Mouse (Mus musculus): ENCODE data around the gene Myh1. TPM values are rescaled to one million over a fixed set of nuclear protein-coding genes. Genes with fewer than 3 reads are reported as not detected.

The Myh1 gene
- total RNA-seq, 2 experiments from 2014 or later: 0.32 to 0.54 TPM

- DNase-seq (ENCODE audit: low spot score in 2 of 2): peak; percentile 22 to 30
Observed at GRCm38 (mm10) chr11:67229166-67229565, 29.3 kb downstream of the Myh1 start.

DNA sequence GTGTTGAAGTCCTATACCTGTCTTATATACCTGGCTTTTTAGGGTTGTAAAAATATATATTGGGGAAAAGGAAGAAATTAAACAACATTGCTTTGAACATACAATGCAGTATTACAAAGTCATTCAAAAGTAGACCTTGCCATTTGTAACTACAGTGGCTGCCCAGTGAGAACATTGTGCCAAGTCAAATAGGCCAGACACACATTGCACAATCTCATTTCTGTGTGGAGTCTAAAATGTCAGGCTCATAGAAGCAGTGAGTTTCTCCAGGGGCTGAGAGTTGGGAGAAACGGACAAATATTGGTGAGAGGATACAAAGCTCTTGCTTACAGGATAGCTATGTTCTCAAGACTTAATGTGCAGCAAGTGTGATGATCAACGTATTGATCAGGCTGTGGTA, 30.1 kb downstream of the Myh1 start:
- DNase-seq (ENCODE audit: low spot score in 2 of 2): no peak
- intact Hi-C loops (cut with DNase I): loop anchor here (2.0 kb wide), 1 partner anchor 105 kb away; no protein-coding TSS in a partner anchor

More at GRCm38 (mm10) chr11:67229166-67229565, 29.3 kb downstream of the Myh1 start:
- intact Hi-C loops (cut with DNase I): loop anchor here (2.0 kb wide), 1 partner anchor 104 kb away; no protein-coding TSS in a partner anchor

DNA sequence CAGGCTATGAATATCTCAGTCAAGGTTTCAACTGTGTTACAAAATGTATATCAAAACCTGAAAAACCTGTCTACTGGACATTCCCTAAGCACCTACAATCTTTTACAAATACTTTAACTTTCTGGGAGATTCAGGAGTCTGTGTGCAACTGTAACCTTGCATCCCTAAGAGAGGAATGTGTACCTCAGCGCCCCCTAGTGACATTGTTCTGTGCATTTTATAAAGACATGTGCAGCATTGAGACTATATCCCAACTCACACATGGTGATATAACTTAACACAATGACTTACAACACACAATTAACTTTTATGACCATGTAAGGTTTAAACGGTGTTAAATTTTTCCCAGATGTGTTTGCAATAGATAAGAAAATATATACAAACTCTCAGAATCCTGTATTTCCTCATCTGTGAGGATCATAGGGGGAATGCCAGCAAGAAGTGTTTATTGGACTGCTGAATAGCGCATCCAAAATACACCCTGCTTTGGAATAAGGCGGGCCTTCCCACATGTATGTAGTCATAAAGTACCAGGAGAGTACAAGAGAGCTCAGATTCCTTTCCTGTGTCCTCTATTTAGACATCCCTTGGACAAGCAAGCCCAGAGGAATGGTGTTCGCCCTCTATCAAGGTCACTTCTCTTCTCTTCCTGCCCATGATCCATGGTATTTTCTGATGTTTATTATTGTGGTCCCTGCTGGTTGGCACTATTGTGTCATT, 35.9 kb downstream of the Myh1 start:
- intact Hi-C loops (cut with DNase I): loop anchor here (1.0 kb wide), 1 partner anchor 123 kb away; no protein-coding TSS in a partner anchor
- DNase-seq (ENCODE audit: low spot score in 2 of 2): no peak

- intact Hi-C loops (cut with DNase I): no loop called here
- DNase-seq (ENCODE audit: low spot score in 2 of 2): no peak
Observed at GRCm38 (mm10) chr11:67236799-67237198, 36.9 kb downstream of the Myh1 start.

GRCm38 (mm10) chr11:67237481-67238079, 37.7 kb downstream of the Myh1 start, which contains the start of gene Myh4:
Gene Myh4, plus strand, starts transcription at chr11:67238029.
- no peak for DNase-seq (ENCODE audit: low spot score in 2 of 2)
- intact Hi-C loops (cut with DNase I): no loop called here

GRCm38 (mm10) chr11:67241051-67241450, 41.2 kb downstream of the Myh1 start:
- no peak for DNase-seq (ENCODE audit: low spot score in 2 of 2)
- intact Hi-C loops (cut with DNase I): no loop called here

DNA sequence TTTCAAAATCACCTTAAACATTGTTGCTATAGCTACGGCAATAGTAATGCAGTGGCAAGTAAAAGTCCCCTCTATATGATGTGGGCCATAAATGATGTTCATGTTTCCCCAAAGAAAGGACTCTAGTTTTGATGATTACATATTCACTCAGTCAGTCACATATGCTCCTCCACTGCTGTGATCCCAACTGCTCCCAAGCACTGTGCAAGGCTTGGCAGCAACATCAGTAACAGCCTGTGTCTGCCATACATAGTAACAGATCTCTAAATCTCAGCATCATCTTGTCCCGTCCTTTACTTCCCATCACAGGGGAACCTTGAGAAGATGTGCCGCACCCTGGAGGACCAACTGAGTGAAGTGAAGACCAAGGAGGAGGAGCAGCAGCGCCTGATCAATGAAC, 53.8 kb downstream of the Myh1 start:
- intact Hi-C loops (cut with DNase I): no loop called here

GRCm38 (mm10) chr11:67257048-67257447, 57.2 kb downstream of the Myh1 start:
- intact Hi-C loops (cut with DNase I): no loop called here

More for the DNA sequence above, 53.8 kb downstream of the Myh1 start:
- no peak for DNase-seq (ENCODE audit: low spot score in 2 of 2)

GRCm38 (mm10) chr11:67260956-67261355, 61.1 kb downstream of the Myh1 start:
- intact Hi-C loops (cut with DNase I): no loop called here
- DNase-seq (ENCODE audit: low spot score in 2 of 2): no peak

More at GRCm38 (mm10) chr11:67257048-67257447, 57.2 kb downstream of the Myh1 start:
- no peak for DNase-seq (ENCODE audit: low spot score in 2 of 2)

Other genes with a start within 250 kb of the Myh1 start
- gene Tmem238l, start 243.4 kb upstream of the Myh1 start, total RNA-seq (2021): not detected
- gene Tmem220, start 174.9 kb upstream of the Myh1 start, total RNA-seq (2021): under 1 TPM; 0.27 to 0.68 TPM
- gene Adprm, start 147.5 kb upstream of the Myh1 start, total RNA-seq (2021): 10 to 100 TPM; 24.8 to 26.7 TPM
- gene Sco1, start 147.4 kb upstream of the Myh1 start, total RNA-seq (2021): 10 to 100 TPM in 1 of 2 experiments, 1 to 10 TPM in 1; 9.0 to 12.1 TPM
- 1 to 10 TPM; 3.5 to 6.2 TPM for gene Myh3, start 121.8 kb upstream of the Myh1 start, total RNA-seq (2021)
- under 1 TPM; 0.63 to 0.69 TPM for gene Myh2, start 29.0 kb upstream of the Myh1 start, total RNA-seq (2021)
- gene Myh4, start 38.0 kb downstream of the Myh1 start, total RNA-seq (2021): under 1 TPM; 0.11 to 0.35 TPM
- under 1 TPM; 0.42 to 0.45 TPM for gene Myh8, start 77.1 kb downstream of the Myh1 start, total RNA-seq (2021)
- gene Myh13, start 121.6 kb downstream of the Myh1 start, total RNA-seq (2021): under 1 TPM; 0.14 to 0.27 TPM